Mouse (Mus musculus): ENCODE data around the gene Dtd1. TPM values are rescaled to one million over a fixed set of nuclear protein-coding genes. Genes with fewer than 3 reads are reported as not detected.
"Not testable (repeated sequence)": the region's sequence is repeated elsewhere in the genome, so short reads cannot be mapped to it uniquely, and the experiment has no call there.

Dtd1 gene
- 121 and 137 TPM in 2 replicates for polyA plus RNA-seq (2015; fragmentation: Nextera tagmentation; extraction: Ambion mirVana)

DNA sequence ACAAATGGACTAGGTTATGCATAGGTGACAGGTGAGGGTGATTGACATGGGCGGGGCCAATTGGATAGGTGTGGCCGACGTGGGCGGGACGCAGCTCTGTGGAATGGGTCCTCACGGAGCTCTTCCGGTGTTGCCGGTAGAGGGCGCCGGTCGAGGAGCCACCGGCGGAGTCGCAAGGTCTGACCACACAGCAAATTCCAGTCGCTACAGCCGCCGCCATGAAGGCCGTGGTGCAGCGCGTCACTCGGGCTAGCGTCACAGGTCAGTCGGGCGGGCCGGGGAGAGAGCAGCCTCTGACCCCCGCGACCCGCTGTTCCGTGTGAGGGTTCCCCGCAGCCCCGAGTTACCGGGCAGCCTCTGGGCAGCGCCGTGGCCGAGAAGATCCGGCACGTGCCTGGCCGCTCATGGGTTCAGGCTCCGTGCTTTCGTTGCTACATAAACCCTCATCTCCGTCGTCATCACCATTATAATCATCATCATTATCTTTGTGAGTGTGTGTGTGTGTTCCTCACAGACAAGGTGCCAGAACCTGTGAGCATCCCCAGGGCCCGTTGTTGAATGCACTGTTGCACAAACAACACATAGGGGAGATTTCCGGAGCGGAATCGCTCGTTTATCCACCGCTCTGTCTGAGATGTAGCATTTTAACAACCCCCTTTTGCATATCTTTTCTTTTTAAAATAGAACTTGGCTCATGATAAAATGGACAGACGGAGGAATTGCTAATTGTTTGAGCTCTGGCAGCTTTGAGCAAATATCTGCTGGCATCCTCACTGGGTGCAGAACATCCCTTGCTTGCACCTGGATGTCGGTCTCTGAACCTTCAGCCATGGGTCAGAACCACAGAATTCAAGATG lies at the start of gene Dtd1:
Dtd1 (plus strand) TSS at position 67 of the 857 bp plus-strand sequence.
- peak within 1 kb of the TSS; percentile 88 for H3K27ac ChIP-seq (replicated peaks)
- H3K9ac ChIP-seq (replicated peaks) = peak within 1 kb of the TSS; percentile 76
- peak within 1 kb of the TSS; percentile 64 for H3K4me2 ChIP-seq
- WGBS = 1% methylated on average over 50 of the region's 50 CpGs
- peak; percentile 90 for ATAC-seq (ENCODE audit: low FRiP score)
- H3K36me3 ChIP-seq = no peaks in the 10 kb centered on the region; the same call in none of the 2 replicates
- H3K4me1 ChIP-seq = peaks cover 12% of the 10 kb centered on the region
- no peaks in the 10 kb centered on the region for H3K9me3 ChIP-seq (replicated peaks)
- no peaks in the 10 kb centered on the region for H3K27me3 ChIP-seq (replicated peaks)
- H3K4me3 ChIP-seq (replicated peaks) = peak within 1 kb of the TSS; percentile 59

DNA sequence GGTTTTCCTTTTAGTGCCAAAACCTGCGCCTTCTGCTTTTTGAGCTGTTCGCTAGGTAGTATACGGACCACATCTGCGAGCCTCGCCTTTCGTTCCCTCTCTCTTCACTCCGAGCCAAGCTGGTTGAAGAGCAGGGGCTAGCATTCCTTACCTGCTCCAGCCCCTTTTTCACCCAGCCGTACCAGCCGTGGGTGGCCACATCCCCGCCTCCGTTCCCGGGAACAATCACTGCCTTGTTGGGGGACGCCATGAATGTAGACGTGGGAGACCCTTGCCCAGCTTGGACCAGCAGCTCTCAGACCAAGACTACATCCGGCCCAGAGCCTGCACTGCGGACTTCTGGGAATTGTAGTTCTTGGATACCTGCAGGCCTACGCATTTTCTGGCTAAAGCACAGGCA lies 49.2 kb upstream of the Dtd1 start, which contains the start of gene Rbbp9:
Rbbp9 (minus strand) TSS at position 341 of the 400 bp plus-strand sequence.
- ATAC-seq (ENCODE audit: low FRiP score) = peak; percentile 97
- Histone ChIP-seq H3K9me3 (replicated peaks) (no peaks in the 10 kb centered on the region), H3K4me2 (peak within 1 kb of the TSS; percentile 59), H3K4me3 (replicated peaks) (peak within 1 kb of the TSS; percentile 62), H3K4me1 (peaks cover 15% of the 10 kb centered on the region), H3K27me3 (replicated peaks) (no peaks in the 10 kb centered on the region), H3K27ac (replicated peaks) (peak within 1 kb of the TSS; percentile 86), H3K36me3 (peaks cover 22% of the 10 kb centered on the region), H3K9ac (replicated peaks) (peak within 1 kb of the TSS; percentile 82)
- under 1% methylated on average over 17 of the region's 17 CpGs for WGBS

DNA sequence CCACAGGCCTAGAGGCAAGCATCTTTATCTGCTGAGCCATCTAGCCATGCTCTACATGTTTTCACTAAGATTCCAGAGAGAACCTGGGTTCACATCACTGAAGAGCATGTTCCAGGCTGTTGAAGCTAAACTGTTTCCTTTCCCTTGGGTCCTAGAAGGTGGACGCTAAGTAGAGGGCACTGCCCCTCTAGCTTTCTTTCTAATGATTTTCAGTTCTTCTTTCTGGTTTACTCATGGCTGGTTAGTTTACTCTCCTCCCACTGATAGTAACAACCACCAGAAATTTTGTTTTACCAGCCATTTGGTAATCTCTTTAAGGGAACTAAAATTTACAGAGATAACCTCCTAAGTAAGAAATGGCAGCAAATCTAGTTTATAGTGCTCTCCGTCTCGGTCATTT lies 45.8 kb upstream of the Dtd1 start:
- no peak for ATAC-seq (ENCODE audit: low FRiP score)
- Histone ChIP-seq H3K4me1 (peaks cover 30% of the 10 kb centered on the region), H3K36me3 (0 out of 2 replicates have a peak, but pooled peaks cover under 1% of the 10 kb centered on the region), H3K9ac (replicated peaks) (no peak overlapping the region), H3K9me3 (replicated peaks) (no peaks in the 10 kb centered on the region), H3K4me2 (no peak overlapping the region), H3K27me3 (replicated peaks) (no peaks in the 10 kb centered on the region), H3K27ac (replicated peaks) (no peak overlapping the region), H3K4me3 (replicated peaks) (no peak overlapping the region)
- 95% methylated on average over 3 of the region's 3 CpGs for WGBS

DNA sequence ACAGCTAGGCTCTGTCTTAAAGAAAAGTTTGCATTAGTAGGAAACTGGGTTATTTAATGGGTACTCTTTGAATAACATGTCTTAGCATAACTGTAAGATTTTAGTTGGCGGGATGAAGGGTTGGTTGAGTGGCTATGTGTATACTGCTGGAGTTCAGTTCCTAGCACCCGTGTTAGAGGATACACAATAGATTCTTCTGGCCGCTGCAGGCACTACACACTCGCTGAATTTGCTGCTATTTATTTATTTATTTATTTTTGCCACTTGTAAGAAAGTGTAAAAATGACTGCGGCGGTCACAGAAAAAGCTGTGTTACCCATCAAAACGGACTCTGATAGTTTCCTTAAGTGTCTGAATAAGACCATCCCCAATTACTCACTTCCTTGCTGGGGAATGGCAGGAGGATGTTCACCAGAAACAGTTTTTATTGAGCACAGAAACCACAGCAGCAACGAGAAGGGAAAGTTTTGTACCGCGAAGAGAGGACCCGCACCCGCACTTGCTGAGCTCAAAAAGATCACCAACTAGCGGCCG lies 44.3 kb upstream of the Dtd1 start:
- Histone ChIP-seq H3K9ac (replicated peaks) (peak overlapping the region; percentile 54), H3K4me1 (peaks cover 20% of the 10 kb centered on the region), H3K4me2 (peak overlapping the region; percentile 86), H3K36me3 (0 out of 2 replicates have a peak, but pooled peaks cover 4% of the 10 kb centered on the region), H3K9me3 (replicated peaks) (no peaks in the 10 kb centered on the region), H3K4me3 (replicated peaks) (peak overlapping the region; percentile 89), H3K27me3 (replicated peaks) (no peaks in the 10 kb centered on the region), H3K27ac (replicated peaks) (peak overlapping the region; percentile 87)
- WGBS = 3% methylated on average over 14 of the region's 14 CpGs
- ATAC-seq (ENCODE audit: low FRiP score) = 0 out of 2 replicates have a peak, but pooled peaks have one; percentile 11

DNA sequence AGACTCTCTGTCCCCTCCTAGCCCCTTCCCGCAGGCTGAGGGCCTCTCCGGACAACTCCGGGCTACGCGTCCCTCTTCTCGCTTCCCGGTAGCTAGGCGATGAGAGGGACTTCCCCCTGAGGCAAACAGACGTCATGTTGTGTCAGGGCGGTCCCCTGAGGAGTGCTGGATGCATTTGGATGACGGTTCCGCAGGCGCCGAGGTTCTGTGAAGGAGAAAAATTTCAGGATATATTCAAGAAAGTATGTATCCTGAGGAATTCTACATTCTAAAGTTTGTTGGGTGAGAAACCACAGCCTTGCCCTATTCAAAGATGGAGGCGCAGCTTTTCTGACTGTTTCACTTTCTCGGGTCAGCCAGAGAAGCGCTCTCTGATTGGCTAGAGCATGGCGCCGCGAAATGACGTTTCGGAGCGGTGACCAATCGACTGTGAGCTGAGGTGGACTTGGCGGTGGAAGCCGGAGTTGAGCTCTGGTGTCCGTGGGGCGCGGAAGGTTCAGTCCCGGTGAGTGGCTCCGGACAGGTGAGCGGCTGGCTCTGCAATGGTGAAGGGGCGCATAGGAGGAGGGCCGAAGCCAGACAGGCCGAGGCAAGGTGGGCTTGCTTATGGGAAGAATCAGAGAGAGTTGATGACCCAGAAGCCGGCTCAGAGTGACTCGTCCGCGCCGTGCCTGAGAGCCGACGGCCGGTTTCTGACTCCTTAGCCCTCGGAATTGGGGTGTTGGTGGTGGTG lies 43.7 kb upstream of the Dtd1 start, which contains the start of gene Sec23b:
Sec23b (plus strand) TSS at position 410 of the 733 bp plus-strand sequence.
- Histone ChIP-seq H3K4me1 (peaks cover 20% of the 10 kb centered on the region), H3K27ac (replicated peaks) (peak within 1 kb of the TSS; percentile 87), H3K4me2 (peak within 1 kb of the TSS; percentile 86), H3K4me3 (replicated peaks) (peak within 1 kb of the TSS; percentile 89), H3K9me3 (replicated peaks) (no peaks in the 10 kb centered on the region), H3K27me3 (replicated peaks) (no peaks in the 10 kb centered on the region), H3K9ac (replicated peaks) (peak within 1 kb of the TSS; percentile 70), H3K36me3 (0 out of 2 replicates have a peak, but pooled peaks cover 4% of the 10 kb centered on the region)
- under 1% methylated on average over 44 of the region's 44 CpGs for WGBS
- ATAC-seq (ENCODE audit: low FRiP score) = peak; percentile 98

DNA sequence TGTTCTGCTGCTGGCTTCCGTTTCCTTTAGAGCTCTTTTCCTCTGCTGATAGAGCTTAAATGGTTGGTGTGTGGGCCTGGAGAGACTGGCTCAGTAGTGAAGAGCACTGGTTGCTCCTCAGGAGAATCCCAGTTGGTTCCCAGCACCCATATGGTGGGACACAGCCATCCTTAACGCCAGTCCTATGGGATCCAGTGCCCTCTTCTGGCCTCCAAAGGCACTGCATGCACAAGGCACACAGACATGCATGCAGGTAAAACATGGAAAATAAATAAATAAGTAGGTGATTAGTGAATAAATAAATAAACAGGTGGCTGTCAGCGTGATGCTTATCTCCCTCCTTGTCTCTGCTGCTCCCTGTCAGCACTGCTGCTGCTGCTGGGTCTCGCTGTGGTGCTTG lies 11.0 kb upstream of the Dtd1 start:
- Histone ChIP-seq H3K27me3 (replicated peaks) (no peaks in the 10 kb centered on the region), H3K9me3 (replicated peaks) (no peaks in the 10 kb centered on the region), H3K4me3 (replicated peaks) (no peak overlapping the region), H3K27ac (replicated peaks) (no peak overlapping the region), H3K36me3 (peaks cover 62% of the 10 kb centered on the region), H3K4me1 (0 out of 2 replicates have a peak, but pooled peaks cover 2% of the 10 kb centered on the region), H3K9ac (replicated peaks) (no peak overlapping the region), H3K4me2 (no peak overlapping the region)
- no peak for ATAC-seq (ENCODE audit: low FRiP score)
- WGBS = 84% methylated on average over 4 of the region's 4 CpGs

DNA sequence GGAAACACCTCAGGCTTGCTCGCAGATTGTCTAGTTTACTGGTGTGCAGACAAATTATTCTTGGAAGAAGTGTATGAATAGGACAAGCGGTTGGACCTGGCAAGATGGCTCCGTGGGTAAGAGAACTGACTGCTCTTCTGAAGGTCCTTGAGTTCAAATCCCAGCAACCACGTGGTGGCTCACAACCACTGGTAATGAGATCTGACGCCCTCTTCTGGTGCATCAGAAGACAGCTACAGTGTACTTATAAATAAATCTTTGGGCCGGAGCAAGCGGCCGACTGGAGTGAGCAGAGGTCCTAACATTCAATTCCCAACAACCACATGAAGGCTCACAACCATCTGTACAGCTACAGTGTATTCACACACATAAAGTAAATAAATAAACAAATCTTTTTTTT lies 6.7 kb upstream of the Dtd1 start:
- Histone ChIP-seq H3K36me3 (peaks cover 24% of the 10 kb centered on the region), H3K4me1 (peaks cover 10% of the 10 kb centered on the region)
- H3K27ac ChIP-seq (replicated peaks); ATAC-seq (ENCODE audit: low FRiP score); H3K4me3 ChIP-seq (replicated peaks); H3K27me3 ChIP-seq (replicated peaks); H3K4me2 ChIP-seq; H3K9ac ChIP-seq (replicated peaks); H3K9me3 ChIP-seq (replicated peaks): not testable (repeated sequence)
- 64% methylated on average over 8 of the region's 8 CpGs for WGBS

DNA sequence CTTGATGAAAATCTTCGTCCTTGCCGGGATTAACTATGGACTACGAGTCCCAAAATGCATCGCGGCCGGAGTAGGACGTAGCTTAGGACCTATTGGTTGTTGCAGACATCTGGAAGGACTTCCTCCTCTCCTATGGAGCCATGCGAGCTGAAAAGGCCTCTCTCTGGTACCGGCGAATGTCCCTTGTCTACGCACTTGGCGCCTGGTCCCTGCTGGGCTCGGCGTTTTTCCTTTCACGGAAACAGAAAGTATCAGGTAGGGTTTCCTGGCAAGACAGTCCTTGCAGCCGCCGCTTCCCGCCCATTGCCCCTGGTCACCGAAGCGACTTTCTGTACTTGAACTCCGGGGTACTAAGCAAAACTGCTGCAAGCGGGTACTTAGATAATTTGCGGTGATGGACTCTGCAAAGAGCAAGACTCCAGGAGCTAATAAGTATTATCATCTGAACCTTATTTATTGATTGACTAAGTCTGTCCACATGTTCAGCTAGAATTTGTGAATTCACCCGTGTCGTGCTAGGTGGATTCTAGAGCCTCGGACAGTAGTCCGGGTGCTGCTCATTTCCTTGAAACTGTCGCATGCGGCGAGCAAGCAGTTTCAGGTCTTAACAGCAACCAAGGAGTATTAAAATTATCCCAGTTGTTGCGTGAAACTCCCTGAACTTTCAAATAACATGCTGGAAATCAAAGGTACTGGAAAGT lies 5.6 kb upstream of the Dtd1 start, which contains the start of gene Smim26:
Smim26 (plus strand) TSS at position 104 of the 701 bp plus-strand sequence.
- Histone ChIP-seq H3K9me3 (replicated peaks) (no peaks in the 10 kb centered on the region), H3K4me1 (peaks cover 10% of the 10 kb centered on the region), H3K4me2 (peak within 1 kb of the TSS; percentile 74), H3K36me3 (peaks cover 15% of the 10 kb centered on the region; the same call in 1 of the 2 replicates), H3K27ac (replicated peaks) (peak within 1 kb of the TSS; percentile 74), H3K9ac (replicated peaks) (peak within 1 kb of the TSS; percentile 53), H3K27me3 (replicated peaks) (no peaks in the 10 kb centered on the region), H3K4me3 (replicated peaks) (peak within 1 kb of the TSS; percentile 67)
- ATAC-seq (ENCODE audit: low FRiP score) = peak; percentile 96
- 1% methylated on average over 31 of the region's 31 CpGs for WGBS

DNA sequence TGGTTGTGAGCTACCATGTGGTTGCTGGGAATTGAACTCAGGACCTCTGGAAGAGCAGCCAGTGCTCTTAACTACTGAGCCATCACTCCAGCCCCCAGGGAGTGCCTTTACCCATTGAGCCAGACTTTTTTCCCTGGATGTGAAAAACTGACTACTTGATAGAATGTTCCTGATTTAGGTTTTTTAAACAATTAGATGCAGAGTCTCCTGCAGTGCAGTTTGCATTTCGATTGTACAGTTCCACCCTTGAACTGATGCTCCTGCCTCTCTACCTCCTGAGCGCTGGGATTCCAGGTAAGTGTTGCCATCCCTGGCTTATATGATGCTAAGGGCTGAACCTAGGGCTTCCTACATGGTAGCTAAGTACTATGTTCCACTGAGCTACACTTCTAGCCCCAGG lies 1.7 kb upstream of the Dtd1 start:
- H3K27ac ChIP-seq (replicated peaks) = no peak overlapping the region
- ATAC-seq (ENCODE audit: low FRiP score) = no peak
- 79% methylated on average over 2 of the region's 2 CpGs for WGBS
- no peaks in the 10 kb centered on the region for H3K9me3 ChIP-seq (replicated peaks)
- H3K36me3 ChIP-seq = no peaks in the 10 kb centered on the region
- H3K4me1 ChIP-seq = peaks cover 22% of the 10 kb centered on the region
- H3K4me3 ChIP-seq (replicated peaks) = no peak overlapping the region
- no peak overlapping the region for H3K4me2 ChIP-seq
- H3K9ac ChIP-seq (replicated peaks) = no peak overlapping the region
- H3K27me3 ChIP-seq (replicated peaks) = no peaks in the 10 kb centered on the region

DNA sequence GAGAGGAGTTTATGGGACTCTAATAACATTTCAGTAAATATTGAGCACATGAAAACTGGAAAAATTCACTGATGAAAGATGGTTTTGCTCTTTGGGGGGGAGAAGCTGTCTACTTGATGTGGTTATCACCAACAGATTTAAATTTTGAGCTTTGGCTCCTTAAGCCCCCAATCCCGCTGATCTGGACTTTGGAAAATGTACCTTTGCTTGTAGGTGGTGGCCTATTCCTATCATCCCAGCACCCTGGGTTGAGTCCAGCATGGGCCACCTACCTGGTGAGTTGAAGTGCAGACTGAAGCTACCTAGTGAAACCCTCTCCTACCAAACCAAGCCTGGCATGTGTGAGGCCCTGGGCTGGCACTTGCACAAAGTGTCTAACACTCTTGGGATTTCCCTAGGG lies 1.9 kb downstream of the Dtd1 start:
- no peaks in the 10 kb centered on the region for H3K9me3 ChIP-seq (replicated peaks)
- no peak overlapping the region for H3K9ac ChIP-seq (replicated peaks)
- no peak overlapping the region for H3K4me2 ChIP-seq
- H3K27me3 ChIP-seq (replicated peaks) = no peaks in the 10 kb centered on the region
- 100% methylated on average over 1 of the region's 1 CpGs for WGBS
- H3K4me3 ChIP-seq (replicated peaks) = no peak overlapping the region
- H3K36me3 ChIP-seq = peaks cover 10% of the 10 kb centered on the region
- no peak for ATAC-seq (ENCODE audit: low FRiP score)
- peaks cover 12% of the 10 kb centered on the region for H3K4me1 ChIP-seq
- H3K27ac ChIP-seq (replicated peaks) = no peak overlapping the region

DNA sequence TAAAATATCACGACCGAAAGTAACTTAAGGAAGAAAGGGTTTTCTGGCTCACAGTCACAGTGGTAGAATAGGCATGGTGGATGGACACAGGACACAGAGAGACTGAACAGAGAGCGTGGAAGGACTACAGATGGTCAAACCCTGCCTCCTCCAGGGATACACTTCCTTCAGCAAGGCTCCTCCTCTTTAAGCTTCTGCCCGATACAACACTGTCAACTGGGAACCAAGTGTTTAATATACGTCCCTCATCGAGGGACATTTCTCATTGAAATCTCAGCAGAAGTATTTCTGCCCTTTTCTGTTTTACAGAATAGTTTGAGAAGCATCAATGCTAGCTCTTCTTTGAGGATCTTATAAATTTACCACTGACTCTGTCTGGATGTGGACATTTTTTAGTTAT lies 14.3 kb downstream of the Dtd1 start:
- Histone ChIP-seq H3K4me3 (replicated peaks) (no peak overlapping the region), H3K27ac (replicated peaks) (no peak overlapping the region), H3K9ac (replicated peaks) (no peak overlapping the region)

More for the DNA sequence above, 14.3 kb downstream of the Dtd1 start:
- Histone ChIP-seq H3K36me3 (peaks cover 2% of the 10 kb centered on the region; the same call in 1 of the 2 replicates), H3K27me3 (replicated peaks) (no peaks in the 10 kb centered on the region), H3K4me1 (no peaks in the 10 kb centered on the region), H3K4me2 (no peak overlapping the region), H3K9me3 (replicated peaks) (0 out of 2 replicates have a peak, but pooled peaks cover 3% of the 10 kb centered on the region)
- 92% methylated on average over 6 of the region's 6 CpGs for WGBS
- ATAC-seq (ENCODE audit: low FRiP score) = no peak

All from neural tube, embryonic 15.5 days (tissue).